Mouse (Mus musculus) layer of hippocampus, postnatal 14 days (tissue): ENCODE measurements around the gene Ift81. TPM values are rescaled to one million over a fixed set of nuclear protein-coding genes. Genes with fewer than 3 reads are reported as not detected.

ENCODE experiments used
- total RNA-seq, 2 experiments: library from RNA; stranded (reverse); gene quantifications; 2 replicates each; pipeline ENCODE4 v1.2.3; 2021

Ift81 gene
- total RNA-seq, 2 experiments from 2014 or later: 31.0 to 31.1 TPM

Other genes starting within 250 kb of the Ift81 start
- gene Gpn3, start 242.6 kb downstream of the Ift81 start, total RNA-seq: 10 to 100 TPM; 26.8 to 27.2 TPM
- 10 to 100 TPM; 75.9 to 80.7 TPM for gene Fam216a, start 242.2 kb downstream of the Ift81 start, total RNA-seq
- gene Arpc3, start 222.6 kb downstream of the Ift81 start, total RNA-seq: 100 to 1,000 TPM; 300 to 318 TPM
- gene Anapc7, start 192.8 kb downstream of the Ift81 start, total RNA-seq: 10 to 100 TPM; 32.7 to 33.2 TPM
- gene Atp2a2, start 112.3 kb downstream of the Ift81 start, total RNA-seq: 100 to 1,000 TPM; 659 to 669 TPM
- 1 to 10 TPM; 7.8 TPM for gene P2rx7, start 29.4 kb upstream of the Ift81 start, total RNA-seq
- 10 to 100 TPM; 11.0 to 11.4 TPM for gene P2rx4, start 93.0 kb upstream of the Ift81 start, total RNA-seq
- 100 to 1,000 TPM; 116 to 120 TPM for gene Camkk2, start 164.9 kb upstream of the Ift81 start, total RNA-seq
- 100 to 1,000 TPM; 215 to 219 TPM for gene Anapc5, start 206.8 kb upstream of the Ift81 start, total RNA-seq
- gene Rnf34, start 235.5 kb upstream of the Ift81 start, total RNA-seq: 10 to 100 TPM; 47.1 to 53.0 TPM